Mouse (Mus musculus) left cerebral cortex, postnatal 4 days (tissue): ENCODE measurements around the gene Zfp821. TPM values are rescaled to one million over a fixed set of nuclear protein-coding genes. Genes with fewer than 3 reads are reported as not detected.

Source experiments
- DNase-seq: peaks from one replicate; pipeline ENCODE4 v3.0.0-alpha.2; 2022
- intact Hi-C: fragments of 180-260 bp; cut with DNase I; formaldehyde crosslinking; loops from one replicate; pipeline ENCODE4 v1.15.1; 2025
- total RNA-seq, 2 experiments: library from RNA; stranded (reverse); gene quantifications; 2 replicates each; pipeline ENCODE4 v1.2.3; 2021

Zfp821 gene
- total RNA-seq: 10 to 100 TPM; 89.8 to 90.5 TPM

DNA sequence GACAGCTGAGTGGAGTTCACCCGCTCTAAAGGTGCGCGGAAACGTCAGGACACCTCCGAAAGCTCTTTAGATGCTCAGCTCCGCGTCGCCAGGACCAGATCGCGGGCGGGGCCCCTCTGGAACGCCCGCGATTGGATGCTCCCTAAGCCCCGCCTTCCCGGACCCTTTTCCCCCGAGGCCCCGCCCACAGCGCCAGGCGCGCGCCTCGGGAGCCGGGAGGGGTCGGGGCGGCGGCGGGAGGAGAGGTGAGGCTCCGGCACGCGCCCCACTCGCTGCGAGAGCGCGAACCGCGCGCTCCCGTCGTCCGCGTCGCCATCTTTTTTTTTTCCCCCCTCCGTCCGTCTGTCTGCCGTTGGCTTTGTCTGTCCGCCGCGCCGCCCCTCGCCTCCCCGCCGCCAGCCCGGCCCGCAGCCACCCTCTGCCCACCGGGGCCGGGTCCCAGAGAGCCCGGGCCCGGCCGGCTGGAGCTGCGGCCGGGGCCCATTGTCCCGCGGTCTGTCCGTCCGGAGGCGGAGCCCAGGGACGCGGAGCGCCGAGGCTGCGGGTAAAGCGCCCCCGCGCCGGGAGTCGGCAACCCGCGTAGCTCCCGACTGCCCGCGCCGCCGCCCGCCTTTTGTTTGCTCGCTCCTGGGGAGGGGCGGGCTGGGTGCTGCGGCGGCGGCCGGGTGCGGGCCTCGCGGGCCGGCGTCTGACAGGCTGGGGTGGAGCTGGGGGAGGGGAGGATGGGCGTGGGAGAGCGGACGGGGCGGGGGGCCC, at the start of gene Zfp821:
Gene Zfp821 (plus strand): TSS at position 227 of the 756 bp plus-strand sequence.
- intact Hi-C loops: no loop called here
- DNase-seq: peak; percentile 97

DNA sequence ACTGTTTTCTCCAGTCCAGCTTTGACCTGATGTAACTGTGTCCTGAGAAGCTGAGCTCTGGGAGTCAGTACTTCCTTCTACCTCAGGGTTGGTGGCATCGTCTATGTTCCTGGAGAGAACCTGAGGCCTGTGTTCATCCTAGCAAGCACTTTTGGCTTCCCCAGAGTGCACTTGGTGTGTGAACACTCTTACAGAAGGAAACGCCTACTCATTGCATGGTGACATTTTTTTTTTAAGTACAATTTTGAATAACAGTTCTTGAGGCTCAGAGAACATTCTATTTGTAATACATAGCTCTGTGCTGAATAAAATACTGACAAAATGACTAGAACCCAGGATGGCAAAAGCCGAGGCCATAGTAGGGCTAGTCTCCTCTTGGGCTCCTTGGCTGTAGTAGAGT, 48.5 kb upstream of the Zfp821 start:
- intact Hi-C loops: no loop called here
- DNase-seq: no peak

DNA sequence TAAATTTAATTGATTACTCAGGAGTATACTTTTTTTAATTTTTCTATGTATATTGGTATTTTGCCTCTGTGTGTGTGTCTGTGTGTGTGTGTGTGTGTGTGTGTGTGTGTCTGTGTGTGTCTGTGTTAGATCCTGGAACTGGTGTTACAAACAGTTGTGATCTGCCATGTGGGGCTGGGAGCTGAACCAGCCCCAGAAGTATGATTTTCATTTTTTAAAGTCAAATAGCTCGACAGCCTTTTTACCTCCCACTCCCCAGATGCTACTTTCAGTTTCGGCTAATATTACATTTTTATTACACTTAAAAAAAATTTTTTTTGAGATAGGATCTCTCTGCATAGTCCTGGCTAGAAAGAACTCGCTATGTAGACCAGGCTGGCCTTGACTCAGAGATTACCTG, 43.0 kb upstream of the Zfp821 start:
- no peak for DNase-seq
- intact Hi-C loops: no loop called here

DNA sequence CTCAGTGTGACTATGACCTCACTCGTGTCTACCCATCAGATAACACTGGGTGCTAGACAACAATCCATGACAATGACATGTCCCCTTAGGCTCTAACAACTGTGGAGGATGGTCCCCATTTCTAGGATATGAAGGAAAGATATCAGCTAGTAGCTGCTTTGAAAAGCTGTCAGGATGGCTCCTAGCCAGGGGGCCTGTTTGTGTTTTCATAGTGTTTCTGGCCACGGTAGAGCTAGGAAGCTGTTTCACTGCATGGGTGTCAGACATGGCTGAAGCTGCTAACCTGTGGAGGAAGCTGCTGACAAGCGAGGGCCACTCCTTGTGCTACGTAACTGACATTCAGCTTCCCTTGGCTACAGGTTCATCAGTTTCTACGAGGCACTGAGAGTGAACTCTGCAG, 38.7 kb upstream of the Zfp821 start:
- intact Hi-C loops: no loop called here
- DNase-seq: no peak

DNA sequence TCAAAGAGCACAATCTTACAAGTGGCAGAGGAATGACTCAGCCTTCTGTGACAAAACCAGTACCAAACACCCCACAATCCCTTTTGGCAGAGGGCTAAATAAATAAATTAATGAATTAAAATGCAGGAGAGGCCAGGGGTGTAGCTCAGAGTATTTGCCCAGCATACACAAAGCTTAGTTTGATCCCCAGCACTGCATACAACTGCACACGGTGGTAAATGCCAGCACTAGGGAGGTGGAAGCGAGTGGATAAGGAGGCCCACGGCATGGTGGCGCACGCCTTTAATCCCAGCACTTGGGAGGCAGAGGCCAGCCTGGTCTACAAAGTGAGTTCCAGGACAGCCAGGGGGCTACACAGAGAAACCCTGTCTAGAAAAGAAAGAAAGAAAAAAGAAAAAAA, 32.7 kb upstream of the Zfp821 start:
- intact Hi-C loops: no loop called here
- DNase-seq: no peak

DNA sequence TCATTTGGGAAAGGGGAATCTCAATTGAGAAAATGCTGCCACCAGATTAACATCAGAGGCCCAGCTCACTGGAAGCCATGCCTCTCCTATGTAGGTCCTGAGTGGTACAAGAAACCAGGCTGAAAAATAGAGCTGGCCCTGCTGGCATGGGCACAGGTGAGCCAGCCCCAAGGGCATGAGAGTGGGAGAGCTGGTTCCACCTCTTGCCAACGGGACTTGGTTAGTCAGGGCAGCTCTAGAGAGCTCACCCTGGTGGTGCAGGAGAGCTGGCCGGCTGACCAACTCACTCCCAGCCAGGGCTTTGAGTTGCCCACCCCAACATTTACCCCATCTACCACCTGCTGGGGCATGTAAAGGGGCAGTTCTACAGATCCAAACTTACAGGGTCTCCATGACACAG, 31.8 kb upstream of the Zfp821 start:
- intact Hi-C loops: no loop called here
- DNase-seq: no peak

DNA sequence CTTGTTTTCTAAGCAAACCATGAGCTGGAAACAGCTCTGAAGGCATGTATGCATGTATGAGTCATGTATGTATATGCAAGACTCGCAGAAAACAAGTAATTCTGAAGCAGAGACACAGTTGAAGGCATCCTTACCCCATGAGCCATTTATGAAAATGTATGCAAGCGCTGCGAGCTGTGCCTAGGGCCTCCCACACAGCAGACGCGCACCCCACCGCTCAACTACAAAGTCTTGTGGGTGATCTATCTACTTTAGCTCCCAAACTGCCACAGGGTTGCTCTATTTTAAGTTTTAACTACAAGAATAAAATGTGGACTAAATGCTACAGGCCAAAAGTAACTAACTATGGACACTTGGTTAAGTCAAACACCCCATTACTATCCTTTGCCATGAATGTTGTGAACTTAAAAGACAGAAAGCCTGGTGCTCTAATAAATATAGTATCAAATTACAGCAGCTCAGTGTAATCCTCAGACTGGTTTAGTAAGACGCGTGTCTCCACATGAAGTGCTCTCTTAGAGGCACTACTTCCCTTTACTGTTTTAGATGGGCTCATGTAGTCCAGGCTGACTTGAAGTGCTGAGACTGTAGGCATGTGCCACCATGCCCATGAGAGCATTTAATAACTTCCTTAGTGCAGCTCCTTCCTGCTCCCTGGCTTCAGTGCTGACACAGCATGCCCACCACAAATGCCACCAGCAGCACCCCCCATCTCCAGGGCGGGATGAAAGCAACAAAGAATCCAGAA, 29.3 kb upstream of the Zfp821 start:
- intact Hi-C loops: no loop called here
- no peak for DNase-seq

DNA sequence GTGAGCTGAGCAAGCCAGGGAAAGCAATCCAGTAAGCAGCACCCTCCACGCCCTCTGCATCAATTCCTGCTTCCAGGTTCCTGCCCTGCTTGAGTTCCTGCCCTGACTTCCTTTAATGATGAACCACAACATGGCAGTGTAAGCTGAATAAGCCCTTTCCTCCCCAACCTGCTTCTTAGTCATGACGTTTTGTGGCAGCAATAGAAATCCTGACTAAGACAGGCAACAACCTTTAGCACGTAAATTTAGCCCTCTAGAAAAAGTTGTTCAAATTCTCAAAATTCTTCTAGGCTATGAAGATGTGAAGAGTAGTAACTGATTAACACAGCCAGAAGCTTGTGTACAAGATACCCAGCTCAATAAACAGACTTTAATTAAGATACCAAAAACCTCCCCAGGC, 23.8 kb upstream of the Zfp821 start:
- intact Hi-C loops: no loop called here

DNA sequence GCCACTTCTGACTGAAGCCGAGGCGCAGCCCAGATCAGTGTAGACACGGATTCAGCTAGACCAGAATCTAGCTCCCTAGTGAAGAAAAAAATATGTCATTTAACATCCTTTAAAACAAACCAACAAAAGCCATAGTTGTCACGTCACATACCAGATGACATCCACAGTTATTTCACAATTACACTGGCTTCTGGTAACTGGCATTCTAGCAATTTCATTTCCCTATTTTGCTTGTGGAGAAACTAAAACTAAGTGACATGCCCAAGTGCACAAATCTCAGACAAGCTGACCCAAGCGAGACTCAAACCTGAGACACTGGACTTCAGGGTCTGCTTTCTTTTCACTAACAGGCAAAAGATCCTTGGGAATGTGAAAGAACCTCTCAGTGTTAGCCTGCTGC, 23.2 kb upstream of the Zfp821 start:
- no peak for DNase-seq
- intact Hi-C loops: no loop called here

More for the DNA sequence above, 23.8 kb upstream of the Zfp821 start:
- no peak for DNase-seq

DNA sequence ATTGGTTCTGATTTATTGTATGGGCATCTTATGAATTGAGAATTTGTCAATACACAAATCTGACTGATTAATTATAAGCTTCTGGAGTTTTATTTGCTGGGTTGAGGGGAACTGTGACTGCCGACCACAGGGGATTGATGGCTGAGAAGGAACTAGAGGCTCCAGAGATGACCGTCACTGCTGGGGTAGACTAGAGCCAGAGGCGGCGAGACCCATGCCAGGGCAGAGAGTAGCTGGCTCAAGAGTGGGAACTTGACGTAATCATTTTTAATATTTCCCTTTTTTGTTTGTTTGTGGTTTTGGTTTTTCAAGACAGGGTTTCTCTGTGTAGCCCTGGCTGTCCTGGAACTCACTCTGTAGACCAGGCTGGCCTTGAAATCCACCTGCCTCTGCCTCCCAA, 18.1 kb upstream of the Zfp821 start:
- DNase-seq: no peak
- intact Hi-C loops: no loop called here

DNA sequence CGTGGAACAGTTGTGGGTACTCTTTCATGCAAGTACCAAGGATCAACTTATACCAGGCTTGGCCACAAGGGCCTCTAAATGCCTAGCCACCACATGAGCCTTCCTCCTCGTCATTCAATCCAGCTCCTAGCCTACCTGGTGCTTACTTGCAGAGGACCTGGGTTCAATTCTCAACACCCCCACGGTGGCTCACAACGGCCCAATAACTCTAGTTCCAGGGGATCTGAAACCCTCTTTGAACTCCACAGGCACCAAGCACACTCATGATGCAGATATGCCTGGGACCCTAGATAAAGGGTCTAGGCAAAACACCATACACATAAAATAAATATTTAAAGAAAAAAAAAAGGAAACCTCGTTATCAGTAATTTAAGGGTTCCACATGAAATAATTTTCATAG, 13.6 kb upstream of the Zfp821 start:
- DNase-seq: no peak
- intact Hi-C loops: no loop called here

DNA sequence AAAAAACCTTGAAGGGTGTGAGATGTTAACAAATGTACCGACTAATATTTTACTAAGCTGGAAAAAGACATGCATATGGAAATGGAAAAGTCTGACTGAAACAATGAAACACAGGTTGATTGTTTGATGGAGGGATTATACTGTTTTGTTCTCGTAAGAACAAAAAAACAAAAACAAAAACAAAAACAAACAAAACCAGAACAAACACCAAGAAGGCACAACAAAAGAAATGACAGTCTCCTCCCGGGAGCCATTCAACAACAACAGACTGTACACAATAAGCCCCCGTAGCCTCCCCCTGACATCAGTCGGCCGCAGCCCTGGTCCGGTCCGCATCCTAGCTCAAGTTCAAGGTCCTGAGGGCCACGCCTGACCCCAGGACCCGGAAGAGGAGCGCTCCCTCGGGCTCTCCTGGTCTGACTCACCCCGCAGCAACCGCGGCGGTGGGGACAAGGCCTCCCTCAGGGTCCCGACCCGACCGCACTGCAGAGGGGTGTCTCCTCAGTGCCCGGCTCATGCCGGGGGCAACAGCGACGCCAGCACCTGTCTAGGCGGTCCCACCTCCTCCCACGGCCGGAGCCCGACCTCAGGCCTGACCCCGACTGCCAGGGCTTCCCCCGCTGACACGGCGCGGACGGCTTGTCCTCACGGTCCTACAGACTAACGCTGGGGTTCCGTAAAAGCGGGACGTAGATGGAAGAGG, 12.8 kb upstream of the Zfp821 start:
- peak; percentile 34 for DNase-seq
- intact Hi-C loops: no loop called here

DNA sequence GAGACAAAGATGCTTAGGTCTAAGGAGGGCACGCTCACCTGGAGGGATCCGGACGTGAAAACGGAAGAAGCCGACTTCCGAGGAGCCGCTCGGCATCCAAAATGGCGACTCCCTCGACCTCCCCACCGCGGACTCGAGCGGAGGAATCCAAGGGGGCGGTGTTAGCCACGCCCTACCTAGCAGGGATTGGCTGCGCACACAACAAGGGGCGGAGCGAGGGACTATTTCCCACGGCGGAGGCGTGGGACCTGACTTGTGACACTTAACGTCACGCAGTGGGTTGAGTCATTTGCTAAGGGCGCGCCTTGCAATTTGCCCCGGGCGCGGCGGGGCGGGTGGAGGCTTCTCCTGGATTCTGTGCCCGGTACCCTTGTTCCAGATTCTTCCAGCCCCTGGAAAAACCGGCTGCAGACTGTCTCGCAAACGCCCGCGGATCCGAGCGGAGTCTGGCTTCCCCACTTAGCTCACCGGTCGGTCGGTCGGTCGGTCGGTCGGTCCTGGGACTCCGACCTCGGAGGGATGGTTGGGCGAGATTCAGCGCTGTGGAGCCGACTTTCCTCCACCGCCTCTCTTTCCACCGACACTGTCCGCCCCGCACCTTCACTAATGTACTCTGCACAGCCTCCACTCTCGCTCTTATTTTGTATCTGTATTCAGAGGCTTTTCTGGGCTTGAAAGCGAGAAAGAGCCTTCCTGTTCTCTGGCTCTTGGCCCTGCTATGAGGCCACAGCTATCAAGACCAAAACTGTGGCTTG, 12.0 kb upstream of the Zfp821 start, which contains the start of gene Ist1:
Gene Ist1 (minus strand): TSS at position 115 of the 755 bp plus-strand sequence.
- intact Hi-C loops: no loop called here

DNA sequence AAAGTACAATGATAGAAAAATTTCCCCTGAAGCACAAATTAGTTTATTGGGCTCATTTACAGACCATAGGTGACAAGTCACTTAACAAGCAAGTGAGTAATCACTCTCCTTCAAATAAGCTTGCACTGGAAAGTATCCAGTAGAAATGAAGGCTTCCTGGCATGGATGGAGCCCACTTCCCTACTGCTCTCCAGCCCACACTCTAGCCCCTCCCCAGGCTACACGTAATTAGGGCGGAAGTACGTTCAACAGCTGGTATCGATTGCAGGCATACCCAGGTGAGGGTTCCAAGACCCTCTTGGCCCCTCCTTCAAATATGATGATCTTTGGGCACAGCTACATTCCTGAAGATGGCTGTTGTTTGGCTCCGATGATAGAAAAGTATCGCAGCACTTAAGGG, 11.2 kb upstream of the Zfp821 start:
- intact Hi-C loops: no loop called here

More for the DNA sequence above, 12.0 kb upstream of the Zfp821 start, which contains the start of gene Ist1:
- DNase-seq: peak; percentile 98

DNA sequence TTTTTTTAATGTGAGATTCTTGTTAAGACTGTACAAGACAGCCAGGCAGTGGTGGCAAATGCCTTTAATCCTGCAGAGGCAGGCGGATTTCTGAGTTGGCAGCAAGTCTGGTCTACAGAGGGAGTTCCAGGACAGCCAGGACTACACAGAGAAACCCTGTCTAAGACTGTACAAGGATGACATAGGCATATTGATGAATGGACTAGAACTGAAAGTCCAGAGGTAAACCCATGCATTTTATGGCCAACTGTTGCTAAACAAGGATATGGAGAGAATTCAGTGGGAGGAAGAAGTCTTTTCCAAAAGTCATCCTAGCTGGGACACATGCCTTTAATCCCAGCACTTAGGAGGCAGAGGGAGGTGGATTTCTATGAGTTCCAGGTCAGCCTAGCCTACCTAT, 7.6 kb upstream of the Zfp821 start:
- intact Hi-C loops: no loop called here
- no peak for DNase-seq

More for the DNA sequence above, 11.2 kb upstream of the Zfp821 start:
- no peak for DNase-seq

DNA sequence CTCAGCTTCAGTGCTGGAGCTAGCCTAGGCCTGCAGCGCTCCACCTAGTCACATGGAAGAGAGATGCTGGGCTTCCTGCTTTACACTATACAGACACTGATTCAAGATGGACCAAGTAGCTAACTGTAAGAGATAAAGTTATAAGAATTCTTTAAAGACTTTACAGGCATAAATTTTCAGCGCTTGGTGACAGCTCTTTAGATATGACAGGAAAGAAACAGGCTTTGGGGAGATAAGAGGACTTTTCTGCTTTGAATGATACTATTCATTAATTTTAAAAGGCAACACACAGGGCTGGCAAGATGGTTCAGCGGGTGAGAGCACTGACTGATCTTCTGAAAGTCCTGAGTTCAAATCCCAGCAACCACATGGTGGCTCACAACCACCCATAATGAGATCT, 6.9 kb upstream of the Zfp821 start:
- DNase-seq: no peak
- intact Hi-C loops: no loop called here

DNA sequence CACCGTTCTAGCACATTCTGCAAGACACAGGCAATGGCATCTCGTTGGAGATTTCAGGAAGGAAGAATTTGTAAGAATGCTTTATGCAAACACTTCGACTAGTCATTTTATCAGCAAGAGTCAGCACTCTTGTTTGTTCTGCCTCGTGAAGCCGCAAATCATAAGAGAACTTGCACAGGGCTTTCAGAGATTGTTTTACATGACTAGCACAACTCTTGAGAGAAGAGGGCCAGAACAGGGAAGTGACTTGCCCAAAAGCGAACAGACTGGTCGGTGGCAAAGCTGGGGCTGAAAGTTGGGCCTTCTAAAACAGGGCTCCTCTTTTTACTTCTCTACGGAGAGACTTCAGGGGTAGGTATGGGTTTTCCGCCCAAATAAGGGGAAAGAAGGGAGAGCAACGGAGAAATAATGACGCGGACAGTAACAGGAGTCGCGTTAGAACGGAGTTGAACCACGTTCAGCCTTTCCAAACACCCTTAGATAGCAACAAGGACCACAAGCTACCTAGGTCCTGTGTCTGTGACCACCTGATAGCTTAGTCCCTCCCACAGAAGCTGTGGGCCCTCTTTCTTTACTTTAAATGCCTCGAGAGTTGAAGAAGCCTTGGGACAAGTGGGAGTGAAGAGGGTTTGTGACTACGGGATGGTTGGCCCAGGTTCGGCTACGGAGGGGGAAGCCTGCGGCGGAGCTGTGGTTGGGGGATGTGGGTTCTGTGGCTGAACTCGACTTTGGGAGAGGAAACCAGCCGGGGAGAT, 604 bp upstream of the Zfp821 start:
- intact Hi-C loops: no loop called here
- no peak for DNase-seq

DNA sequence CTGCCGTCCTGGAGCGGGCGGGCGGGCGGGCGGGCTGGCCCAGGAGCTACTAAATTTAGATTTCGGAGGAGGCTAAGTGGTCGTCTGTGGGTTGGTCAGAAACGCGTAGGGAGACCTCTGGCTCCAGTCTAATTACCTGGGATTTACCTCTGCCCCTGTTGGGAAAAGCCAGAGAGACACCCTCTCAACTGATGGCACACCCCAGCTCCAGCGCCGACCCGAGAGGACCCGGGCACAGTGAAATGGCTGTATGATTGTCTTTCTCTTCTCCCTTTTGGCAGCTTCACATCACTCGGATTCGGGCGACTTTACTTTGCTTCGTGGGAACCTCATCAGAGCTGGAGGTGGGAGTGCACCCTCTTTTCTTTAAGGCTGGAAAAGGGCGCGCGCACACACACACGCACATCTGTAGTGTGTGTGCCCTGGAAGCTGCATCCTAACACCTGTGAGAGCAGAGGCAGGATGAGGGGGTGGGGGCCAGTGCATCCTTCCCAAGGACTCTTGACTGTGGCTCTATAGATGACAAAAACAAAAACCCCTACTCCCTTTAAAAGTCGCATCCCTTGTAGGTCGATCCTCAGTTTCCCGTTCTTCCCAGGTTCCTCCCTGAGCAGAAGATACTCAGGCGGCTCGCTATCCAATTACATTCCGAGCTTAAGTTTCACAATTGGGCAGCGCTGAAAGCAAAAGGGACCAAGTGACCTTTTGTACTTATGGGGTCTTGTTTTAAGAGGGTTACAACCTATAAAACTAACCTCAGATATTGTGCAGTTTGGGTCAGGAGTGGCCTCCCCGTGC, 929 bp downstream of the Zfp821 start:
- intact Hi-C loops: no loop called here
- peak; percentile 6 for DNase-seq

DNA sequence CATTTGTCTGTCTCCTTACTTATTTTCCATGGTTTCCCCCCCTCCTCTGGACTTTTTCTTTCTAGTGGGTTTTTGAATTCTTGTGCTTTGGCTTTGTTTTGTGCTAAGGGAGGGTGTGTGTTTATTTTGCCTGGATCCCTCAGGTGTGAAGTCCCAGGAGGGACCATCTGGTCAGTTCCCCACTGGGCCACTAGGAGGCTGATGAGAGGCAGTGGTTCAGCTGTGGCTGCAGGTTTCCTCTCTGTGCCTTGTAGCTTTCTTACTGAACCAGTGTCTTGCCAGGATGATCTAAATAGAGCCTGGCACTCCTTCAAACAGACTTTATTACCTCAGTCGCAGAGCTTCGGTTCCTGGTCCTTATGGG, 1.5 kb downstream of the Zfp821 start:
- intact Hi-C loops: no loop called here

More for the DNA sequence above, 1.5 kb downstream of the Zfp821 start:
- DNase-seq: peak; percentile 69
